Mouse (Mus musculus) stomach, postnatal 0 days (tissue): ENCODE data around the gene Kansl2. TPM values are rescaled to one million over a fixed set of nuclear protein-coding genes. Genes with fewer than 3 reads are reported as not detected.

Source experiments
- ATAC-seq: fragments of 200-750 bp; cut with Nextera tagmentation; 2 replicates; pipeline ENCODE4 v1.8.0; 2017; ENCODE audit not compliant: low FRiP score, low TSS enrichment
- DNase-seq: peaks from one replicate; pipeline ENCODE4 v3.0.0-alpha.2; 2016; ENCODE audit warnings: low spot score
- H3K27ac ChIP-seq: fragments of 300-500 bp; sonication (generic); replicated peaks from 2 replicates; pipeline ENCODE4 v1.5.1; 2014; ENCODE audit warnings: mild to moderate bottlenecking, control low read depth
- H3K27me3 ChIP-seq: fragments of 300-500 bp; sonication (generic); 2 replicates; pipeline ENCODE4 v1.6.1; 2014; ENCODE audit warnings: low read length; ENCODE audit not compliant: control insufficient read depth, insufficient read depth
- H3K36me3 ChIP-seq: fragments of 300-500 bp; sonication (generic); 2 replicates; pipeline ENCODE4 v1.6.1; 2014; ENCODE audit warnings: low read length, mixed read lengths; ENCODE audit not compliant: control insufficient read depth, insufficient read depth
- H3K4me1 ChIP-seq: fragments of 300-500 bp; sonication (generic); replicated peaks from 2 replicates; pipeline ENCODE4 v1.6.1; 2014; ENCODE audit warnings: antibody characterized with exemption; ENCODE audit not compliant: control insufficient read depth, insufficient read depth
- H3K4me2 ChIP-seq: fragments of 300-500 bp; sonication (generic); replicated peaks from 2 replicates; pipeline ENCODE4 v1.6.1; 2014; ENCODE audit warnings: low read depth, mild to moderate bottlenecking, control low read depth, moderate library complexity
- H3K4me3 ChIP-seq: fragments of 300-500 bp; sonication (generic); 2 replicates; pipeline ENCODE4 v1.5.1; 2014; ENCODE audit warnings: low read depth, low read length, control low read depth
- H3K9ac ChIP-seq: fragments of 300-500 bp; sonication (generic); 2 replicates; pipeline ENCODE4 v1.6.1; 2014; ENCODE audit warnings: mild to moderate bottlenecking, low read length, control low read depth, mixed read lengths
- H3K9me3 ChIP-seq: fragments of 300-500 bp; sonication (generic); 2 replicates; pipeline ENCODE4 v1.6.1; 2016; ENCODE audit warnings: low read length; ENCODE audit not compliant: control insufficient read depth
- CTCF ChIP-seq: IDR thresholded peaks from 2 replicates; pipeline ENCODE4 v1.5.1; 2016; ENCODE audit warnings: antibody characterized with exemption, low read depth, mild to moderate bottlenecking, moderate library complexity
- EP300 ChIP-seq: optimal IDR thresholded peaks from 2 replicates; pipeline ENCODE3; 2016; ENCODE audit warnings: antibody characterized with exemption
- WGBS: fragments of 180-500 bp; shearing (Covaris S2); extraction: QIAGEN DNeasy Blood & Tissue Kit; methylation state at CpG from one replicate; pipeline ENCODE4 v1.1.7; 2014; 5-methylcytosine and 5-hydroxymethylcytosine counted together
- polyA plus RNA-seq: library from polyadenylated mRNA; unstranded; fragments of >200 nt; fragmentation: Nextera tagmentation; extraction: Ambion mirVana; gene quantifications from 2 replicates; pipeline ENCODE4 v1.2.1, GENCODE M21; 2015

Kansl2 gene
- polyA plus RNA-seq, 1 experiment from 2014 or later = 44.3 TPM

DNA sequence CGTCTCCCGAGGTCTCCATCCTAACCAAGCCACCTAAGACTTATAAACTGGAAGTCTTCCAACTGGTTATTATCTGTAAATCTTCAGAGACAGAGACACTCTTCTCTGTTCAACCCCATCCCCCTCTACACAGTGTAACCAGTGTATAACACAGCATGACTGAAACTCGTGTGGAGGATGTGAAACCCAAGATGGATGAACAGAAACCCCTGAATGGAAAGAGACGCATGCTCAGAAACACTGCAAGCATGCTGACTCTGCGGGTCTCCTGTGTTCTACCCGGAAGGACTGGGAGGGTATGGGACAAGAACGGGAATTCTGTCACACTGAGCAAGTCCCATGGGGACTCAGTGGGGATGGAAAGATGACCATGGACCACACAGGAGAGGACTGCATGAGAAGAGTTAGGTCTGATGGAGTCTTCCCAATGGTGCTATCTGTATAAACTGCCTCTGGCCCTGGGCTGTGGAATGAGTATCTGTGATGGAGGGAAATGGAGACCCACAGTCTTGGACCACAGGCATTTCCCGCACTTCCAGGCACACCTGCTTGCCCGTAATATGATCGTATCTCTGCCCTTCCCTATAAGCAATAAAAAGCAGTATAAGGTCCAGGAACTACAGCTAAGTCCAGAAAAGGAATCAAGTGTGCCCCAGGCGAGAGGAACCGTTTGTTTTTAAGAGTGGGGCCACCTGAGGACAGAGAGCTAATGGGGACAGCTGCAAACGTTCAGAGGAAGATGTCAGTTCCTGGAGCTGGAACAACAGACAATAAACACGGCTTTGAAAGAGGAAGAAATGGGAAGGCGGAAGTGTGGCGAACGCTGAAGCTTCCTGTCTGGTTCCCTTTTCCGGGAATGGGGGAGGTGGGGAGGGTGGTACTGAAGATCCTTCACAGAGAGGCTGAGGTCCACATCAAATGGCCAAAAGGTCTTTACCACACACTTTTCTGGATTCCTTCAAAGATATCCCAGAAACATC, 49.9 kb downstream of the Kansl2 start:
- WGBS = 54% methylated on average over 18 of the region's 18 CpGs
- H3K9ac ChIP-seq = no peak overlapping the region
- H3K27ac ChIP-seq = 0 out of 2 replicates have a peak overlapping the region, but pooled peaks have one; percentile 5
- H3K27me3 ChIP-seq = no peaks in the 10 kb centered on the region
- no peak overlapping the region for H3K4me2 ChIP-seq
- ATAC-seq (no peak; the same call in 1 of the 2 replicates), DNase-seq (no peak)
- H3K4me3 ChIP-seq = no peak overlapping the region
- no peaks in the 10 kb centered on the region for H3K36me3 ChIP-seq
- H3K4me1 ChIP-seq = no peaks in the 10 kb centered on the region
- no peaks in the 10 kb centered on the region for H3K9me3 ChIP-seq
- TF ChIP-seq EP300 (no peak), CTCF (no peak)

DNA sequence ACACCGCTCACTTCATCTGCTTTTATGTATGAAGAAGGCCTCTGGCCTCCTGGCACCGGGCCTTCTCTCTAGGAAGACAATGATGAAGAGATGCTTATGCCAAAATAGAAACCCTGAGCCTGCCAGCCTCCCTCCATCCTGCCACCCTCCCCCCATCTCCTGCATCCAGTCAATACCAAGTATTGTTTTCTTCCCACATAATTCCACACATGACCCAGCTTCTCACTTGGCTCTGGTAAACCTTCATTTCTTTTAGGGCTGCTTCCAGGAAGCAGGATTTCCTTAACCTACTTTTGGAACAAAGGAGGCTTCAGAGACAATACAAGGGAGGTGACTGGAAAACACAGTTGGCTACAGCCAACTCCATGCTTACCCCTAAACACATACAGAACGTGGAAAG, 51.4 kb downstream of the Kansl2 start, which contains the start of gene Lalba:
Gene Lalba, minus strand, starts transcription at position 21 of the 400 bp plus-strand sequence.
- Histone ChIP-seq H3K4me3 (no peak within 1 kb of the TSS), H3K36me3 (no peaks in the 10 kb centered on the region), H3K27me3 (no peaks in the 10 kb centered on the region), H3K4me2 (no peak within 1 kb of the TSS), H3K4me1 (no peaks in the 10 kb centered on the region), H3K9me3 (no peaks in the 10 kb centered on the region), H3K9ac (no peak within 1 kb of the TSS), H3K27ac (no peak within 1 kb of the TSS; the same call in 1 of the 2 replicates)
- WGBS = 36% methylated on average over 3 of the region's 3 CpGs
- DNase-seq = no peak
- no peak for TF ChIP-seq EP300
- TF ChIP-seq CTCF = no peak
- ATAC-seq = no peak

DNA sequence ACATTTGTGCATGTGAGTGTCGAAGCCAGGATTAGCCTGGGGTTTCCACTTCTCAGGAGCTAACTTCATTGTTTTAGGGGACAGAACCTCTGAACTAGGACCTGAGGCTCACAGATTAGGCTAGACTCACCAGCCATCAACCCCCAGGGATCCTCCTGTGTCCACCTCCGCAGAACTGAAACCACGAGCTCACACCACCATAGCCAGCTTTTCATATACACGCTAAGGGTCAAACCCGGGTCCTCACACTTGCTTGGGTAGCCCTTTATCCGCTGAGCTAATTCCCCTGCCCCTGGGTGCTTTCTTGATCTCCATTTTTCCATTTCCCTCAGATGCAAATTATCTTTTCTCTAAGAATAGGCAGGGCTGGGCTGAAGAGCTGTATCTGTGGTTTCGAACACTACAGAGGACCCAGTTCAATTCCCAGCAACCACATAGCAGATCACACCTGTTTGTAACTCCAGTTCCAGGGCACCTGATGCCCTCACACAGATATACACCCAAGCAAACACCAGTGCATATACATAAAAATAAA, 54.4 kb downstream of the Kansl2 start:
- no peak for ATAC-seq
- Histone ChIP-seq H3K36me3 (no peaks in the 10 kb centered on the region), H3K9ac (no peak overlapping the region), H3K27me3 (no peaks in the 10 kb centered on the region), H3K9me3 (no peaks in the 10 kb centered on the region), H3K4me3 (no peak overlapping the region), H3K4me2 (no peak overlapping the region), H3K4me1 (no peaks in the 10 kb centered on the region), H3K27ac (no peak overlapping the region)
- no peak for DNase-seq
- TF ChIP-seq CTCF = no peak
- TF ChIP-seq EP300 = no peak
- 75% methylated on average over 7 of the region's 7 CpGs for WGBS

DNA sequence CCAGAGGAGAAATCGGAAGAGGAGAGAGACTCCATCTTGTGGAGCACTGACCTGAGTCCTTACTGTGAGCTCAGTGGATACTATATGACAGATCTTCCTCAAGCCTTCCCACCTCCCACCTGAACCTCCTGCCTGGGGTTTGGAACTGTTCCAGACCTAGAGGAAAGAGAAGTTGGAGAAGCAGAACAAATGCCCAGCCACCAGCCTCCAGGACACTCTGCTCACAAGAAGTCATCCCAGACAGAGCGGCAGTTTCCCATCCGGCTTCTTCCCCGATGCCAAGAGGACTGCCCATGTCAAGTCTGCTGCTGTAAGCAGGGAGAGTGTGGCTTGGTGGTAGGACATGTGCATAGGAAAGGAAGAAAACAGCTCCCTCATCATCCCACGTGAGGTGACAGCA, 57.8 kb downstream of the Kansl2 start:
- ATAC-seq (no peak), DNase-seq (no peak)
- Histone ChIP-seq H3K4me1 (no peaks in the 10 kb centered on the region), H3K36me3 (no peaks in the 10 kb centered on the region), H3K9ac (no peak overlapping the region), H3K4me3 (no peak overlapping the region), H3K27me3 (no peaks in the 10 kb centered on the region), H3K4me2 (no peak overlapping the region), H3K9me3 (no peaks in the 10 kb centered on the region), H3K27ac (no peak overlapping the region)
- WGBS = 71% methylated on average over 5 of the region's 5 CpGs
- TF ChIP-seq CTCF (no peak), EP300 (no peak)

DNA sequence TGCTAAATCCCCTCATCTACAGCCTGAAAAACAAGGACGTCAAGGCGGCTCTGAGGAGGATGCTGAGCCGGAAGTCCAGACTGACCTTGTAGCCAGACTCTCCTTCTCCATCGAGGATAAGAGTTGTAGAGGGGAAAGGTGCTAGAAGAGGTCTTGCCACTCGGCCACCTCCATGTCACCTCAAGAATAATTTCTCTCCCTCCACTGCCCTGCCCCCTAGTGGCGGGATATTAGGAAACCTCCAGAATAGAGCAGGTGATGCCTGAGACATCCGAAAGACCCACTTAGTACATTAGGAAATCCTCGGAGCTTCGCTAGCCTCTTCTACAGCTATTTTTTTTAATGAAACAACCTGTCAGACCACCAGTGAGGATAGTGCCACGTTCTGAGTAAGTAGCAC, 58.7 kb downstream of the Kansl2 start:
- H3K4me2 ChIP-seq = no peak overlapping the region
- no peak overlapping the region for H3K4me3 ChIP-seq
- no peaks in the 10 kb centered on the region for H3K4me1 ChIP-seq
- no peak overlapping the region for H3K27ac ChIP-seq
- H3K36me3 ChIP-seq = no peaks in the 10 kb centered on the region
- DNase-seq (peak; percentile 50), ATAC-seq (no peak)
- TF ChIP-seq CTCF (peak; percentile 75), EP300 (no peak)
- no peak overlapping the region for H3K9ac ChIP-seq
- H3K9me3 ChIP-seq = no peaks in the 10 kb centered on the region
- WGBS = 50% methylated on average over 10 of the region's 10 CpGs
- no peaks in the 10 kb centered on the region for H3K27me3 ChIP-seq

DNA sequence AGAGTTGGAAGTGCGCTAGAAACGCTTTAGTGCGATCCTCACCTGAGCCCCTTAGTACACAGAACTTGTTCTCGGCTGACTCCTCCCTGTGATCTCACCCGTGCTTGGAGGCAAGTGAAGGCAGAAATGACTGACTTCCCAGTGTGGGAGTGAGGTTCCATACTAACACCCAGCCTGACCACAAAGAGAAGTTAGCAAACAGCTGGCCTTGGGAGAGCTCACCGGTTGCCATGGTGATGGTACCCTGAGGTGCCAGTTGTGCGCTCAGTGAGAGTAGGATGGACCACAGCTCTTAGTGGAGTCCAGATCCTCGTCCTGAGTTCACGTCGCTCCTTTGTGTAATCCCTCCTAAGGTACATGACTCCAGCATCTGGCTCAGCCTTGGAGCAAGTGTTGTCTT, 59.1 kb downstream of the Kansl2 start:
- ATAC-seq (no peak), DNase-seq (no peak)
- no peaks in the 10 kb centered on the region for H3K27me3 ChIP-seq
- H3K9ac ChIP-seq = no peak overlapping the region
- H3K27ac ChIP-seq = no peak overlapping the region
- no peaks in the 10 kb centered on the region for H3K4me1 ChIP-seq
- TF ChIP-seq CTCF = no peak
- H3K4me3 ChIP-seq = no peak overlapping the region
- H3K36me3 ChIP-seq = no peaks in the 10 kb centered on the region
- H3K4me2 ChIP-seq = no peak overlapping the region
- WGBS = 80% methylated on average over 10 of the region's 10 CpGs
- H3K9me3 ChIP-seq = no peaks in the 10 kb centered on the region
